Mouse (Mus musculus) erythroblast, embryonic 14.5 days (primary cell): ENCODE results near the gene Cdkal1.

Experiments used
- GATA1 ChIP-seq: IDR thresholded peaks from 2 replicates; pipeline ENCODE4 v1.6.1; 2012; ENCODE audit warnings: low read length, inconsistent platforms, mixed read lengths
- TAL1 ChIP-seq: IDR thresholded peaks from 3 replicates; pipeline ENCODE4 v1.6.1; 2012; ENCODE audit warnings: low read length, inconsistent platforms, mixed read lengths

DNA sequence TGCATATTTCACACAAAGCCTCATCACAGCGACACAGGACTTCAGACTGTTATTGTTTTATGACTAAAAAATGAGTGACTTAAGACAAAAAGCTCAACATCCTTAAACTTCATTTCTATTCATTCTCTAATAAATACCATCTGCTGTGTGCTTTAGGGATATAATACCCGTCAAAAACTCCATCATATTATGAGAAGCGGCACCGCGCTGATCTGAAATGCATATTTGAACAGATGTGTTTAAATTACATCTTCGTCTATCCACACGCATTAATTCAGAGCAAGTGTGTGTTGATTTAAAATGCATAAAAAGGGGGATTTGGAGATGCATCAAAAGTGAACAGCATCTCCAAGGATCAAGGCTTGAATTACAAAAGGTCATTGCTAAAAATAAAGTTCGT, 365.1 kb downstream of the Cdkal1 start:
- TF ChIP-seq GATA1 (no peak), TAL1 (no peak)
